Mouse (Mus musculus) forebrain, embryonic 16.5 days (tissue): ENCODE data around the gene Ddr1. TPM values are rescaled to one million over a fixed set of nuclear protein-coding genes. Genes with fewer than 3 reads are reported as not detected.

ENCODE experiments used
- ATAC-seq: fragments of 200-750 bp; cut with Nextera tagmentation; 2 replicates; pipeline ENCODE4 v1.8.0; 2017; ENCODE audit warnings: mild to moderate bottlenecking, moderate library complexity
- H3K27ac ChIP-seq: fragments of 300-500 bp; sonication (generic); 2 replicates; pipeline ENCODE4 v1.5.1; 2014; ENCODE audit warnings: low read length, control low read depth
- H3K27me3 ChIP-seq: fragments of 300-500 bp; sonication (generic); replicated peaks from 2 replicates; pipeline ENCODE4 v1.6.1; 2014; ENCODE audit warnings: low read length; ENCODE audit not compliant: control insufficient read depth, insufficient read depth
- H3K36me3 ChIP-seq: fragments of 300-500 bp; sonication (generic); 2 replicates; pipeline ENCODE4 v1.6.1; 2014; ENCODE audit not compliant: control insufficient read depth, insufficient read depth
- H3K4me1 ChIP-seq: fragments of 300-500 bp; sonication (generic); replicated peaks from 2 replicates; pipeline ENCODE4 v1.6.1; 2014; ENCODE audit warnings: low read length; ENCODE audit not compliant: control insufficient read depth, insufficient read depth
- H3K4me2 ChIP-seq: fragments of 300-500 bp; sonication (generic); 2 replicates; pipeline ENCODE4 v1.6.1; 2014; ENCODE audit warnings: mild to moderate bottlenecking, low read length, control low read depth
- H3K4me3 ChIP-seq: fragments of 300-500 bp; sonication (generic); replicated peaks from 2 replicates; pipeline ENCODE4 v1.5.1; 2014; ENCODE audit warnings: mild to moderate bottlenecking, low read length, control low read depth
- H3K9ac ChIP-seq: fragments of 300-500 bp; sonication (generic); replicated peaks from 2 replicates; pipeline ENCODE4 v1.6.1; 2014; ENCODE audit warnings: low read depth, low read length, control low read depth
- H3K9me3 ChIP-seq: fragments of 300-500 bp; sonication (generic); 2 replicates; pipeline ENCODE4 v1.6.1; 2016; ENCODE audit warnings: low read length; ENCODE audit not compliant: control insufficient read depth
- WGBS: fragments of 180-500 bp; shearing (Covaris S2); extraction: QIAGEN DNeasy Blood & Tissue Kit; methylation state at CpG from one replicate; pipeline ENCODE4 v1.1.7; 2014; 5-methylcytosine and 5-hydroxymethylcytosine counted together
- polyA plus RNA-seq: library from polyadenylated mRNA; unstranded; fragments of >200 nt; fragmentation: Nextera tagmentation; extraction: Ambion mirVana; gene quantifications from 2 replicates; pipeline ENCODE4 v1.2.1, GENCODE M21; 2015

Gene Ddr1
- polyA plus RNA-seq, 1 experiment from 2014 or later, result 113 TPM

DNA sequence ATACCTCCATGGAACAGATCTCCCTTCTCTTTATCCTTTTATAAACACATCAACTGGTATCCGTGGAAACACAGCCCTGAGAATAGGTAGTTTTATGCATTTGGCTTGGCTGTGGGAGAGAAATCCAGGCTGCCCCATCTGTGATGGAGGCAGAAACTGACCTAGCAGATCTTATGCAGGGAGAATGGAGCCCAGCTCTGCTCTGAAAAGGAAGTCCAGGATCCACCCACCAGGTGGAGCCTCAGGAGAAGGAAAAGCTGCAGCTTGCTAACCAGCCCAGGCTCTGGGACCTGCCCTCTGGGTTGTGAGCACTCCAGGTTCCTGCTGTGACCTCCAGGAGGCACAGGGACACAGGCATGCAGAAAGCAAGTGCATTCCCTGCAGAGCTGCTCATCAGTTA, 70.4 kb downstream of the Ddr1 start:
- Histone ChIP-seq H3K36me3 (no peaks in the 10 kb centered on the region), H3K4me3 (no peak overlapping the region), H3K9ac (0 out of 2 replicates have a peak overlapping the region, but pooled peaks have one; percentile 2), H3K9me3 (no peaks in the 10 kb centered on the region), H3K27me3 (0 out of 2 replicates have a peak, but pooled peaks cover 4% of the 10 kb centered on the region), H3K4me1 (no peaks in the 10 kb centered on the region), H3K27ac (no peak overlapping the region), H3K4me2 (no peak overlapping the region)
- 23% methylated on average over 1 of the region's 1 CpGs for WGBS
- no peak for ATAC-seq

Other genes with a start within 250 kb of the Ddr1 start
- gene H2-Q10, start 234.5 kb downstream of the Ddr1 start, polyA plus RNA-seq, result 0.14 TPM in 1 of 2 replicates, not detected in the other
- gene Pou5f1, start 198.6 kb downstream of the Ddr1 start, polyA plus RNA-seq, result not detected in 2 replicates
- 31.8 and 34.2 TPM in 2 replicates for gene Tcf19, start 187.8 kb downstream of the Ddr1 start, polyA plus RNA-seq
- gene Cchcr1, start 187.5 kb downstream of the Ddr1 start, polyA plus RNA-seq, result 8.8 and 9.0 TPM in 2 replicates
- 1.4 and 1.7 TPM in 2 replicates for gene Psors1c2, start 171.4 kb downstream of the Ddr1 start, polyA plus RNA-seq
- gene Cdsn, start 152.5 kb downstream of the Ddr1 start, polyA plus RNA-seq, result not detected in 2 replicates
- not detected in 2 replicates for gene 2300002M23Rik, start 137.2 kb downstream of the Ddr1 start, polyA plus RNA-seq
- gene Sfta2, start 103.1 kb downstream of the Ddr1 start, polyA plus RNA-seq, result not detected in 2 replicates
- gene Gm9573, start 78.0 kb downstream of the Ddr1 start, polyA plus RNA-seq, result not detected in 2 replicates
- gene Mucl3, start 60.9 kb downstream of the Ddr1 start, polyA plus RNA-seq, result 0.08 TPM in 1 of 2 replicates, not detected in the other
- 19.0 and 19.8 TPM in 2 replicates for gene Vars2, start 37.0 kb downstream of the Ddr1 start, polyA plus RNA-seq
- gene Gtf2h4, start 30.9 kb downstream of the Ddr1 start, polyA plus RNA-seq, result 34.6 and 35.3 TPM in 2 replicates
- gene Ier3, start 117.1 kb upstream of the Ddr1 start, polyA plus RNA-seq, result 6.4 and 9.9 TPM in 2 replicates
- gene Flot1, start 118.6 kb upstream of the Ddr1 start, polyA plus RNA-seq, result 83.5 and 89.3 TPM in 2 replicates
- 1,979 and 2,045 TPM in 2 replicates for gene Tubb5, start 133.7 kb upstream of the Ddr1 start, polyA plus RNA-seq
- 10.6 and 13.2 TPM in 2 replicates for gene Mdc1, start 136.9 kb upstream of the Ddr1 start, polyA plus RNA-seq
- 23.4 and 26.1 TPM in 2 replicates for gene Nrm, start 156.7 kb upstream of the Ddr1 start, polyA plus RNA-seq
- gene Ppp1r18, start 161.0 kb upstream of the Ddr1 start, polyA plus RNA-seq, result 24.9 and 25.7 TPM in 2 replicates
- gene Dhx16, start 175.2 kb upstream of the Ddr1 start, polyA plus RNA-seq, result 40.4 and 42.2 TPM in 2 replicates
- gene 2310061I04Rik, start 192.8 kb upstream of the Ddr1 start, polyA plus RNA-seq, result 34.5 and 49.5 TPM in 2 replicates
- gene Atat1, start 205.5 kb upstream of the Ddr1 start, polyA plus RNA-seq, result 423 and 493 TPM in 2 replicates
- gene Mrps18b, start 211.8 kb upstream of the Ddr1 start, polyA plus RNA-seq, result 50.8 and 55.6 TPM in 2 replicates
- gene Ppp1r10, start 211.8 kb upstream of the Ddr1 start, polyA plus RNA-seq, result 47.0 and 50.7 TPM in 2 replicates